In genomic region chr10:120582497-120582896, GRCm38 (mm10) we compare ENCODE assay signal across 10 mouse cellular contexts.
DNase-seq lines count a peak whose midpoint lies in the region; ATAC-seq and TF ChIP-seq lines count a peak whose summit lies in the region.
"Had no signal": no experiment of that assay in that cellular context is flagged by ENCODE, and none has a peak within 500 bp of the region (broad histone marks: within the 10 kb centered on the region; RNA-seq: fewer than 3 reads in every experiment).

No protein-coding gene starts in this region.

- no peak for TF ChIP-seq CTCF in hindbrain, postnatal 0 days (IDR thresholded peaks at IDR 0.05; ENCODE audit: low read depth)
- TF ChIP-seq CTCF in C2C12 (IDR thresholded peaks at IDR 0.05; ENCODE audit: control insufficient read depth, insufficient read depth, insufficient read length), result no peak
- no peak for TF ChIP-seq CTCF in brain, embryonic 14.5 days (IDR thresholded peaks at IDR 0.05; ENCODE audit: borderline replicate concordance, extremely low read depth, insufficient read depth, insufficient read length)

- no peak overlapping the region for H3K27ac ChIP-seq in hindbrain, postnatal 0 days
- H3K27ac ChIP-seq in hindbrain, embryonic 11.5 days (ENCODE audit: low read depth, low read length), result no peak overlapping the region
- H3K27ac ChIP-seq: hindbrain, embryonic 13.5 days had no signal

- no peaks in the 10 kb centered on the region; the same call in 1 of the 2 replicates for H3K27me3 ChIP-seq in hindbrain, postnatal 0 days (ENCODE audit: insufficient read depth, low read length)
- no peaks in the 10 kb centered on the region for H3K27me3 ChIP-seq in hindbrain, embryonic 11.5 days (ENCODE audit: control insufficient read depth, insufficient read depth, low read length)
- no peaks in the 10 kb centered on the region for H3K27me3 ChIP-seq in C2C12 (ENCODE audit: control insufficient read depth, insufficient read depth, insufficient read length)
- H3K27me3 ChIP-seq: hindbrain, embryonic 13.5 days had no signal

- no peaks in the 10 kb centered on the region for H3K36me3 ChIP-seq in hindbrain, postnatal 0 days (ENCODE audit: insufficient read depth, low read length)
- no peaks in the 10 kb centered on the region for H3K36me3 ChIP-seq in hindbrain, embryonic 11.5 days (ENCODE audit: control insufficient read depth, insufficient read depth, low read length)
- H3K36me3 ChIP-seq in C2C12 (ENCODE audit: control insufficient read depth, insufficient read depth), result no peaks in the 10 kb centered on the region
- H3K36me3 ChIP-seq: hindbrain, embryonic 13.5 days had no signal

- no peaks in the 10 kb centered on the region for H3K79me3 ChIP-seq in C2C12 (ENCODE audit: low read depth)

- 44% methylated on average over 7 of the region's 7 CpGs for WGBS in hindbrain, postnatal 0 days
- 69% methylated on average over 7 of the region's 7 CpGs for WGBS in hindbrain, embryonic 11.5 days

- H3K9ac ChIP-seq in hindbrain, postnatal 0 days (replicated peaks; ENCODE audit: low read length), result no peak overlapping the region
- no peak overlapping the region for H3K9ac ChIP-seq in hindbrain, embryonic 11.5 days (ENCODE audit: low read depth, low read length)
- H3K9ac ChIP-seq: hindbrain, embryonic 13.5 days had no signal

- H3K4me3 ChIP-seq in hindbrain, postnatal 0 days (ENCODE audit: low read length), result no peak overlapping the region
- H3K4me3 ChIP-seq in hindbrain, embryonic 11.5 days (ENCODE audit: low read depth, low read length), result no peak overlapping the region
- no peak overlapping the region for H3K4me3 ChIP-seq in C2C12 (ENCODE audit: insufficient read depth, poor library complexity, severe bottlenecking)
- H3K4me3 ChIP-seq: hindbrain, embryonic 13.5 days had no signal

- no peak for TF ChIP-seq POLR2A in brain, embryonic 14.5 days (IDR thresholded peaks at IDR 0.05; ENCODE audit: borderline replicate concordance, extremely low read depth, insufficient read depth, insufficient read length, poor library complexity, severe bottlenecking)

- ATAC-seq in hindbrain, postnatal 0 days, result no peak
- ATAC-seq in hindbrain, embryonic 11.5 days (ENCODE audit: low FRiP score), result no peak
- ATAC-seq in inflammation-experienced regulatory T-cells, adult 6 months, result no peak

- DNase-seq in hindbrain, postnatal 0 days (ENCODE audit: low spot score), result peak; percentile 28
- no peak for DNase-seq in hindbrain, embryonic 11.5 days (ENCODE audit: low spot score)
- DNase-seq in brain, embryonic 14.5 days (ENCODE audit: low read depth), result peak; percentile 23
- DNase-seq in kidney, postnatal 10 days, result peak; percentile 84
- DNase-seq in cerebellum, adult 18-20 months, result no peak
- DNase-seq in gastrocnemius, adult 18-20 months (ENCODE audit: low spot score), result no peak
- DNase-seq: thymus, postnatal 14 days had no signal

- H3K79me2 ChIP-seq in C2C12 (ENCODE audit: control insufficient read depth, insufficient read depth), result no peaks in the 10 kb centered on the region

- no peaks in the 10 kb centered on the region for H3K9me3 ChIP-seq in hindbrain, postnatal 0 days (ENCODE audit: low read length)
- no peaks in the 10 kb centered on the region for H3K9me3 ChIP-seq in hindbrain, embryonic 11.5 days (ENCODE audit: control insufficient read depth, low read length)
- H3K9me3 ChIP-seq: hindbrain, embryonic 13.5 days had no signal

- H3ac ChIP-seq in C2C12 (ENCODE audit: control insufficient read depth, insufficient read length, low read depth), result no peak overlapping the region

- H3K4me2 ChIP-seq in hindbrain, postnatal 0 days (ENCODE audit: low read depth, low read length), result no peak overlapping the region
- H3K4me2 ChIP-seq in hindbrain, embryonic 11.5 days (replicated peaks; ENCODE audit: low read depth, low read length), result no peak overlapping the region
- H3K4me2 ChIP-seq: hindbrain, embryonic 13.5 days had no signal

- no peaks in the 10 kb centered on the region for H3K4me1 ChIP-seq in hindbrain, postnatal 0 days (ENCODE audit: insufficient read depth, low read length)
- H3K4me1 ChIP-seq in hindbrain, embryonic 11.5 days (replicated peaks; ENCODE audit: control insufficient read depth, insufficient read depth, low read length), result no peaks in the 10 kb centered on the region

TF ChIP-seq in C2C12, 6 proteins besides CTCF, POLR2A, EP300 and RAD21:
- TF ChIP-seq MAX (IDR thresholded peaks at IDR 0.05) (no peak), USF1 (IDR thresholded peaks at IDR 0.05; ENCODE audit: low read depth) (no peak), FOSL1 (IDR thresholded peaks at IDR 0.05; ENCODE audit: insufficient read depth, low read length, poor library complexity, severe bottlenecking) (peak; percentile 40), CEBPB (IDR thresholded peaks at IDR 0.05; ENCODE audit: low read depth) (no peak), MYOD1 (IDR thresholded peaks at IDR 0.05; ENCODE audit: control insufficient read depth, insufficient read length, low read depth) (no peak), MYOG (IDR thresholded peaks at IDR 0.05; ENCODE audit: control insufficient read depth, extremely low read depth, insufficient read length) (no peak)

Comparison
In these comparisons a context has a peak if more than half of its experiments do, and no peak if none do; other contexts are left out.
1. DNase-seq: peak in hindbrain, postnatal 0 days (single experiment), brain, embryonic 14.5 days (single experiment) and kidney, postnatal 10 days (single experiment); none in hindbrain, embryonic 11.5 days (single experiment), cerebellum, adult 18-20 months (0 of 2) and gastrocnemius, adult 18-20 months (single experiment).